Mouse (Mus musculus) thymus, adult 2 months (tissue): ENCODE measurements around the gene Aurkb.

Experiments
- CTCF ChIP-seq: fragments of 200-500 bp; IDR thresholded peaks from 2 replicates; pipeline ENCODE4 v1.5.1; 2012; ENCODE audit warnings: mild to moderate bottlenecking, control low read depth, low read length, moderate library complexity, borderline replicate concordance; ENCODE audit not compliant: control insufficient read depth, poor library complexity, insufficient read depth; ENCODE audit errors: extremely low read depth
- POLR2A ChIP-seq: fragments of 200-500 bp; IDR thresholded peaks from 2 replicates; pipeline ENCODE4 v1.6.1; 2012; ENCODE audit warnings: mild to moderate bottlenecking, low read length, control low read depth, moderate library complexity; ENCODE audit not compliant: control insufficient read depth, poor library complexity, insufficient read depth; ENCODE audit errors: extremely low read depth

GRCm38 (mm10) chr11:69086390-69086789 is 40.9 kb downstream of the Aurkb start:
- no peak for TF ChIP-seq POLR2A
- TF ChIP-seq CTCF, result no peak
